In genomic region chr9:44836439-44836838, GRCm38 (mm10) we compare ENCODE assay signal across 9 mouse cellular contexts. TPM values are rescaled to one million over a fixed set of nuclear protein-coding genes. Genes with fewer than 3 reads are reported as not detected.
DNase-seq lines count a peak whose midpoint lies in the region; ATAC-seq and TF ChIP-seq lines count a peak whose summit lies in the region.
"Had no signal": no experiment of that assay in that cellular context is flagged by ENCODE, and none has a peak within 500 bp of the region (broad histone marks: within the 10 kb centered on the region; RNA-seq: fewer than 3 reads in every experiment).

No protein-coding gene starts in this region.

- no peak for TF ChIP-seq POLR2A in cortical plate, adult 2 months (IDR thresholded peaks at IDR 0.05; ENCODE audit: extremely low read depth, insufficient read depth, low read length)

- no peak for TF ChIP-seq EP300 in heart, postnatal 0 days (IDR thresholded peaks at IDR 0.05; ENCODE audit: low read depth)

- no peak overlapping the region for H3K4me3 ChIP-seq in forebrain, postnatal 0 days (ENCODE audit: low read depth, low read length)
- no peak overlapping the region for H3K4me3 ChIP-seq in forebrain, embryonic 12.5 days (replicated peaks)
- no peak overlapping the region for H3K4me3 ChIP-seq in cortical plate, adult 2 months (ENCODE audit: insufficient read depth, low read length)
- no peak overlapping the region for H3K4me3 ChIP-seq in heart, postnatal 0 days (ENCODE audit: low read depth, low read length)
- H3K4me3 ChIP-seq: myocyte had no signal

- H3K4me1 ChIP-seq in forebrain, postnatal 0 days (ENCODE audit: insufficient read depth), result no peaks in the 10 kb centered on the region
- no peaks in the 10 kb centered on the region for H3K4me1 ChIP-seq in forebrain, embryonic 12.5 days
- no peaks in the 10 kb centered on the region for H3K4me1 ChIP-seq in cortical plate, adult 2 months (ENCODE audit: control insufficient read depth, insufficient read depth, low read length)
- H3K4me1 ChIP-seq in heart, postnatal 0 days (ENCODE audit: control insufficient read depth, insufficient read depth), result no peaks in the 10 kb centered on the region

- no peak overlapping the region for H3K27ac ChIP-seq in forebrain, postnatal 0 days (ENCODE audit: low read depth, low read length)
- no peak overlapping the region for H3K27ac ChIP-seq in forebrain, embryonic 12.5 days
- H3K27ac ChIP-seq in cortical plate, adult 2 months (ENCODE audit: insufficient read depth, low read length), result no peak overlapping the region
- H3K27ac ChIP-seq in heart, postnatal 0 days (ENCODE audit: low read depth), result no peak overlapping the region

- peak; percentile 79 for TF ChIP-seq CTCF in forebrain, postnatal 0 days (IDR thresholded peaks at IDR 0.05; ENCODE audit: low read depth)
- peak; percentile 67 for TF ChIP-seq CTCF in cortical plate, adult 2 months (IDR thresholded peaks at IDR 0.05; ENCODE audit: extremely low read depth, insufficient read depth, low read length)
- peak; percentile 75 for TF ChIP-seq CTCF in heart, postnatal 0 days (IDR thresholded peaks at IDR 0.05; ENCODE audit: low read depth)

- DNase-seq in forebrain, postnatal 0 days, result peak; percentile 86
- DNase-seq in ZHBTc4 (ENCODE audit: low read depth, low spot score), result peak; percentile 89
- peak; percentile 78 for DNase-seq in heart, postnatal 0 days (ENCODE audit: low spot score)
- DNase-seq in left cerebral cortex, adult 8-10 months (ENCODE audit: low spot score in 2 of 2), result peak; percentile 37
- peak; percentile 64 to 79 for DNase-seq in natural killer cell, adult 2 months (ENCODE audit: low spot score in 2 of 2)
- peak; percentile 87 for DNase-seq in testis, postnatal 10 days (ENCODE audit: low spot score)

- no peaks in the 10 kb centered on the region for H3K27me3 ChIP-seq in forebrain, postnatal 0 days (ENCODE audit: insufficient read depth, low read length)
- no peaks in the 10 kb centered on the region for H3K27me3 ChIP-seq in forebrain, embryonic 12.5 days
- H3K27me3 ChIP-seq in heart, postnatal 0 days (ENCODE audit: control insufficient read depth, insufficient read depth, low read length), result no peaks in the 10 kb centered on the region

- H3K9me3 ChIP-seq in forebrain, postnatal 0 days (ENCODE audit: low read length), result no peaks in the 10 kb centered on the region
- H3K9me3 ChIP-seq in forebrain, embryonic 12.5 days, result no peaks in the 10 kb centered on the region
- H3K9me3 ChIP-seq in heart, postnatal 0 days (replicated peaks; ENCODE audit: control insufficient read depth, low read length), result no peaks in the 10 kb centered on the region

- H3K9ac ChIP-seq in forebrain, postnatal 0 days, result no peak overlapping the region
- H3K9ac ChIP-seq in forebrain, embryonic 12.5 days, result no peak overlapping the region
- H3K9ac ChIP-seq in heart, postnatal 0 days (replicated peaks; ENCODE audit: low read depth, low read length), result no peak overlapping the region

- no peak overlapping the region for H3K4me2 ChIP-seq in forebrain, postnatal 0 days (ENCODE audit: low read depth)
- no peak overlapping the region for H3K4me2 ChIP-seq in forebrain, embryonic 12.5 days
- no peak overlapping the region for H3K4me2 ChIP-seq in heart, postnatal 0 days (ENCODE audit: low read depth, low read length)

- peaks cover 76% of the 10 kb centered on the region for H3K36me3 ChIP-seq in forebrain, postnatal 0 days (ENCODE audit: insufficient read depth)
- peaks cover 85% of the 10 kb centered on the region for H3K36me3 ChIP-seq in forebrain, embryonic 12.5 days (replicated peaks)
- H3K36me3 ChIP-seq in heart, postnatal 0 days (replicated peaks; ENCODE audit: control insufficient read depth, insufficient read depth, low read length), result peaks cover 80% of the 10 kb centered on the region

- peak; percentile 43; the same call in 1 of the 2 replicates for ATAC-seq in forebrain, postnatal 0 days
- ATAC-seq in forebrain, embryonic 12.5 days (ENCODE audit: low FRiP score), result no peak
- ATAC-seq in heart, postnatal 0 days (ENCODE audit: insufficient read depth, low read depth), result no peak

- 31% methylated on average over 7 of the region's 7 CpGs for WGBS in forebrain, postnatal 0 days
- WGBS in forebrain, embryonic 12.5 days, result 51% methylated on average over 7 of the region's 7 CpGs
- 45% methylated on average over 7 of the region's 7 CpGs for WGBS in heart, postnatal 0 days

RNA-seq across cellular contexts. Expression of gene Ttc36, which starts 33.6 kb away (rescaled TPM):
- total RNA-seq in forebrain, postnatal 0 days (2014; rRNA removed), result 0.69 and 2.6 TPM in 2 replicates
- polyA plus RNA-seq in forebrain, postnatal 0 days (2015; fragmentation: Nextera tagmentation; extraction: Ambion mirVana), result 0.68 and 0.71 TPM in 2 replicates
- 0.31 and 0.82 TPM in 2 replicates for polyA plus RNA-seq in forebrain, embryonic 12.5 days (2016; fragmentation: Nextera tagmentation; extraction: Ambion mirVana)
- 0.61 and 0.62 TPM in 2 replicates for polyA plus RNA-seq in cortical plate, adult 2 months (2012; rRNA removed)
- 0.31 TPM in 1 of 2 replicates, not detected in the other for total RNA-seq in heart, postnatal 0 days (2014; rRNA removed; ENCODE audit: low replicate concordance)
- 0.72 TPM in 1 of 2 replicates, not detected in the other for polyA plus RNA-seq in heart, postnatal 0 days (2015; fragmentation: Nextera tagmentation; extraction: Ambion mirVana)
- total RNA-seq in left cerebral cortex, adult 8-10 months (2022), result 1 to 10 TPM in 3 of 4 experiments, under 1 TPM in 1; 0.42 to 1.4 (median 1.2) TPM

RNA-seq across cellular contexts. Expression of gene Tmem25, which starts 37.3 kb away (rescaled TPM):
- 11.8 and 12.8 TPM in 2 replicates for total RNA-seq in forebrain, postnatal 0 days (2014; rRNA removed)
- 11.6 and 14.9 TPM in 2 replicates for polyA plus RNA-seq in forebrain, postnatal 0 days (2015; fragmentation: Nextera tagmentation; extraction: Ambion mirVana)
- 3.6 and 4.4 TPM in 2 replicates for polyA plus RNA-seq in forebrain, embryonic 12.5 days (2016; fragmentation: Nextera tagmentation; extraction: Ambion mirVana)
- polyA plus RNA-seq in cortical plate, adult 2 months (2012; rRNA removed), result 111 and 117 TPM in 2 replicates
- total RNA-seq in heart, postnatal 0 days (2014; rRNA removed; ENCODE audit: low replicate concordance), result 2.4 and 5.2 TPM in 2 replicates
- polyA plus RNA-seq in heart, postnatal 0 days (2015; fragmentation: Nextera tagmentation; extraction: Ambion mirVana), result 3.2 and 3.4 TPM in 2 replicates
- 10 to 100 TPM; 44.8 to 61.5 (median 58.2) TPM for total RNA-seq in left cerebral cortex, adult 8-10 months (2022)

RNA-seq across cellular contexts. Expression of gene Kmt2a, which starts 44.7 kb away (rescaled TPM):
- total RNA-seq in forebrain, postnatal 0 days (2014; rRNA removed), result 14.5 and 18.5 TPM in 2 replicates
- 6.7 and 13.7 TPM in 2 replicates for polyA plus RNA-seq in forebrain, postnatal 0 days (2015; fragmentation: Nextera tagmentation; extraction: Ambion mirVana)
- 27.4 and 28.3 TPM in 2 replicates for polyA plus RNA-seq in forebrain, embryonic 12.5 days (2016; fragmentation: Nextera tagmentation; extraction: Ambion mirVana)
- 28.3 and 28.6 TPM in 2 replicates for polyA plus RNA-seq in cortical plate, adult 2 months (2012; rRNA removed)
- total RNA-seq in heart, postnatal 0 days (2014; rRNA removed; ENCODE audit: low replicate concordance), result 4.9 and 7.8 TPM in 2 replicates
- 4.2 and 4.4 TPM in 2 replicates for polyA plus RNA-seq in heart, postnatal 0 days (2015; fragmentation: Nextera tagmentation; extraction: Ambion mirVana)
- total RNA-seq in left cerebral cortex, adult 8-10 months (2022), result 100 to 1,000 TPM in 1 of 4 experiments, 10 to 100 TPM in 3; 64.3 to 102 (median 73.5) TPM

Comparison
In these comparisons a context has a peak if more than half of its experiments do, and no peak if none do; other contexts are left out.
1. DNase-seq: peak in every context shown above with its lines; median percentile 89 in ZHBTc4; 87 in testis, postnatal 10 days; 86 in forebrain, postnatal 0 days; 78 in heart, postnatal 0 days; 72 in natural killer cell, adult 2 months; 37 in left cerebral cortex, adult 8-10 months.